Mouse (Mus musculus): ENCODE data around the gene Trcg1.
A peak's percentile ranks its signal among the peaks of the same experiment; 100 is the strongest.

- TF ChIP-seq CTCF (IDR thresholded peaks at IDR 0.05; ENCODE audit: low read depth) (peak; percentile 24; the same call in 1 of the 2 replicates), EP300 (IDR thresholded peaks at IDR 0.05; ENCODE audit: low read depth) (no peak)
These were observed 10.9 kb downstream of the Trcg1 start for GRCm38 (mm10) chr9:57247201-57247671.
